Comparison of ENCODE assay signal across 9 mouse cellular contexts in the genomic region with DNA sequence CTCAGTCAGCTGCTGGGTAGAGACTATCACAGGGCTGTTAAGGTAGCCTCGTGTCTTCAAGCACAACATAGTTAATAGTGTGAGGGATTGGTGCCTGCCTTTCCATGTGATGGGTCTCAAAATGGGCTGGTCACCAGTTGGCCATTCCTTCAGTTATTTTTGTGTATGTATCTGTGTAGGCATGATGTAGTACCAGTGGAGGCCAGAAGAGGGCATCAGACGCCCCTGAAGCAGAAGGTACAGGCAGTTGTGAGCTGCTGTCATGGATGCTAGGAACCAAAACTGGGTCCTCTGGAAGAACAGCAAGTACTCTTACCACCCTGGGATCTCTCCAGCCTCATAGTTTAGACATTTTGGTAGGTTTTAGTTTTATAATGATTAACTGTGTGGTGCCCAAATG.
DNase-seq lines count a peak whose midpoint lies in the region; TF ChIP-seq lines count a peak whose summit lies in the region.
"Had no signal": no experiment of that assay in that cellular context is flagged by ENCODE, and none has a peak within 500 bp of the region (broad histone marks: within the 10 kb centered on the region; RNA-seq: fewer than 3 reads in every experiment).

No protein-coding gene starts in this region.

- H3K27me3 ChIP-seq in small intestine, adult 2 months (ENCODE audit: control insufficient read depth, insufficient read depth, low read length), result no peaks in the 10 kb centered on the region

- intact Hi-C loops in left cerebral cortex, postnatal 10 days (cut with DNase I), result no loop called here

- peak; percentile 61; the same call in 1 of the 2 replicates for TF ChIP-seq CTCF in small intestine, adult 2 months (IDR thresholded peaks at IDR 0.05; ENCODE audit: extremely low read depth, insufficient read length, insufficient replicate concordance, low read depth, low read length)

- 41% methylated on average over 2 of the region's 2 CpGs for WGBS in small intestine, adult 2 months

- peak; percentile 12 for DNase-seq in kidney, adult 9 months
- no peak for DNase-seq in kidney, postnatal 14 days
- DNase-seq in CD8-positive naive resting alpha-beta T cell, adult 2 months (ENCODE audit: low read depth in 2 of 2, low spot score in 2 of 2), result peak; percentile 7 to 32
- DNase-seq in T-cell, adult 2 months (ENCODE audit: low spot score), result peak; percentile 15
- no peak for DNase-seq in urinary bladder, postnatal 10 days (ENCODE audit: low spot score)
- no peak for DNase-seq in right cerebral cortex, postnatal 25 days
- DNase-seq in left cerebral cortex, postnatal 10 days (ENCODE audit: extremely low spot score in 1 of 2, low spot score in 2 of 2), result no peak

- TF ChIP-seq POLR2A in small intestine, adult 2 months (IDR thresholded peaks at IDR 0.05; ENCODE audit: low read depth, low read length), result no peak

- H3K36me3 ChIP-seq in small intestine, adult 2 months (ENCODE audit: control insufficient read depth, insufficient read depth, low read length), result no peaks in the 10 kb centered on the region

- no peaks in the 10 kb centered on the region for H3K4me1 ChIP-seq in small intestine, adult 2 months (ENCODE audit: control insufficient read depth, insufficient read depth, insufficient read length, low read length)

- H3K27ac ChIP-seq in small intestine, adult 2 months (ENCODE audit: insufficient read depth, low read depth, low read length), result no peak overlapping the region

- no peak overlapping the region for H3K4me3 ChIP-seq in small intestine, adult 2 months (ENCODE audit: low read depth, low read length)
- H3K4me3 ChIP-seq: megakaryocyte, embryonic 14.5 days had no signal

Comparison
In these comparisons a context has a peak if more than half of its experiments do, and no peak if none do; other contexts are left out.
1. DNase-seq: peak in kidney, adult 9 months (single experiment), CD8-positive naive resting alpha-beta T cell, adult 2 months (2 of 2) and T-cell, adult 2 months (single experiment); none in kidney, postnatal 14 days (single experiment), urinary bladder, postnatal 10 days (single experiment), right cerebral cortex, postnatal 25 days (single experiment) and left cerebral cortex, postnatal 10 days (0 of 2).